Mouse (Mus musculus): ENCODE measurements around the gene Ccp110.

GRCm38 (mm10) chr7:118705101-118705961 is 7.0 kb upstream of the Ccp110 start, which contains the start of gene Gde1:
- TF ChIP-seq CTCF (IDR thresholded peaks at IDR 0.05; ENCODE audit: extremely low read depth, insufficient read depth, insufficient read length, insufficient replicate concordance) (no peak), POLR2A (IDR thresholded peaks at IDR 0.05; ENCODE audit: low read depth, low read length) (peak; percentile 52)
